Mouse (Mus musculus): ENCODE measurements around the gene Slc12a6. TPM values are rescaled to one million over a fixed set of nuclear protein-coding genes. Genes with fewer than 3 reads are reported as not detected.

Slc12a6 gene
- polyA plus RNA-seq, 1 experiment from 2014 or later, result 15.1 TPM

DNA sequence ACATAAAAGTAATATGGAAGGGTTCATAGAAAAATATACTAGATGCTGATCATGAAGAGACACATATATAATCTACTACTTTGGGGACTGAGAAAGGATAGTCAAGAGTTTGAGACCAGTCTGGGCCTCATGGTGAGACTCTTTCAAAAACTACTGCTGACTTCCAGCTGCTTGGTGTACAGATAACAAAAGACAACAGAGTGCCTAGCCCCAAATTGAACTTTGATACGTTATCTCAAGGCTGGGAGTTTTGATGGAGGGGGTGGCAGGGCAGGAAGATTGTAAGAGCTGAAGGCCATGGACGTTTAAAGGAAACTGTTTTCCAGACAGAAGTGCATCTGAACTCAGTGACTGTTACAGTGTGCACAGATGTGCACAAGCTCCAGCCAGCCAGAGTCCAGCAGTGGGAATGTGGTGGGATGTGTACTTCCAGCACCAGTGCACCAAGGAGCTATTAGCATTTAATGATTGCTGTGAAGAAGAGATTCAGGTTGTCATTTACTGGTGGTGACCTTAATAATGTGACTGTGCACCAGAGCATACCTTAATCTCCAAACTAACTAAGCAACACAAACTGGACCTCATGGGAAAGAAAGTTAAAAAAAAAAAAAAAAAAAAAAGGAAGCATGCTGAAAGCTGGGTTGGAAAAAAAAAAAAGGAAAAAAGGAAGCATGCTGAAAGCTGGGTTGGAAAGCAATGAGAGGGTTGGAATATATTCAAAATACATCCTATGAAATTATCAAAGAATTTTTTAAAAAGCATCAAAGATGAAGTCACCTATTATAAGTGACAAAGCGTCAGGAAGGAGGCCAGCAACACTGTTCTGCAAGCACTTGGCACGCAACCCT is 66.7 kb downstream of the Slc12a6 start:
- 48% methylated on average over 4 of the region's 4 CpGs for WGBS
- H3K9ac ChIP-seq, result no peak overlapping the region
- ATAC-seq (ENCODE audit: insufficient number of reproducible peaks, low FRiP score), result no peak
- H3K27ac ChIP-seq (ENCODE audit: poor library complexity, severe bottlenecking), result no peak overlapping the region
- no peaks in the 10 kb centered on the region for H3K9me3 ChIP-seq (replicated peaks)
- H3K36me3 ChIP-seq, result peaks cover 31% of the 10 kb centered on the region
- H3K27me3 ChIP-seq (replicated peaks), result no peaks in the 10 kb centered on the region
- peaks cover 16% of the 10 kb centered on the region for H3K4me1 ChIP-seq (replicated peaks)
- H3K4me2 ChIP-seq, result no peak overlapping the region
- H3K4me3 ChIP-seq, result no peak overlapping the region

DNA sequence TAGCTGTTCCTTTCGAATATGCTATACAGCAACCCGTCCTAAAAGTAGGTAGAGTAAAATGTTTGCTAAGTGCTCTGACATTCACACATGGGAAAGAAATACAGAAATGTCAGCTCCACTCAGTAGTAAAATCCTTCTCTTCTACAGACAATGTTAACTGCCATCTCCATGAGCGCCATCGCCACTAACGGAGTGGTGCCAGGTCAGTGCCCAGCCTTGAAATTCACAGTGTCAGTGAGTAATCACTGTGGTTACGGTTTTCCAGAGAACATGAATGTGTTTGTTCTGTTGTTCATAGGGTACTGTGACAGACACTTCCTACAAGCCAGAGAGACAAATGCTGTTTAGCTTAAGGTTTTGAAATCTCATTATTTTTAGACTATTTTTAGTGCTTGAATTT is 71.6 kb downstream of the Slc12a6 start:
- 92% methylated on average over 6 of the region's 6 CpGs for WGBS
- Histone ChIP-seq H3K27ac (ENCODE audit: poor library complexity, severe bottlenecking) (no peak overlapping the region), H3K27me3 (replicated peaks) (no peaks in the 10 kb centered on the region), H3K4me1 (replicated peaks) (peaks cover 6% of the 10 kb centered on the region), H3K9ac (no peak overlapping the region), H3K9me3 (replicated peaks) (no peaks in the 10 kb centered on the region), H3K36me3 (peaks cover 57% of the 10 kb centered on the region), H3K4me3 (no peak overlapping the region), H3K4me2 (no peak overlapping the region)
- no peak for ATAC-seq (ENCODE audit: insufficient number of reproducible peaks, low FRiP score)

DNA sequence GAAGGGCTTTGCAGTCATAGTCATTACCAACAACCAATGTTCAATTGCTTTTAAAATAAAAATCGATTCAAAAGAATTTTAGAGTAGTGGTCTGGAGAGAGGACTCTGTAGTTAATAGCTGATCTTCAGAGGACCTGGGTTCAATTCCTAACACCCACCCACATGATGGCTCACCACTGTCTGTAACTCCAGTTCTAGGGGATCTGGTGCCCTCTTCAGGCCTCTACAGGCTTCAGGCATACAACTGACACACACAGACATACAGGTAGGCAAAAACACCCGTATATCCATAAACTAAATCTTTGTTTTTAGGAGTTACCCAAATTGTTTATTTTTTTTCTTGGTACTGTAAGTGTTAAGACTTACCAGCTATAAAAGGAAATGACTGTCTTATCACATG is 74.1 kb downstream of the Slc12a6 start:
- H3K4me1 ChIP-seq (replicated peaks), result no peaks in the 10 kb centered on the region
- H3K9me3 ChIP-seq (replicated peaks), result no peaks in the 10 kb centered on the region
- no peak for ATAC-seq (ENCODE audit: insufficient number of reproducible peaks, low FRiP score)
- no peak overlapping the region for H3K9ac ChIP-seq
- H3K27ac ChIP-seq (ENCODE audit: poor library complexity, severe bottlenecking), result no peak overlapping the region
- peaks cover 56% of the 10 kb centered on the region for H3K36me3 ChIP-seq
- WGBS, result 82% methylated on average over 2 of the region's 2 CpGs
- no peak overlapping the region for H3K4me3 ChIP-seq
- H3K27me3 ChIP-seq (replicated peaks), result no peaks in the 10 kb centered on the region
- no peak overlapping the region for H3K4me2 ChIP-seq

DNA sequence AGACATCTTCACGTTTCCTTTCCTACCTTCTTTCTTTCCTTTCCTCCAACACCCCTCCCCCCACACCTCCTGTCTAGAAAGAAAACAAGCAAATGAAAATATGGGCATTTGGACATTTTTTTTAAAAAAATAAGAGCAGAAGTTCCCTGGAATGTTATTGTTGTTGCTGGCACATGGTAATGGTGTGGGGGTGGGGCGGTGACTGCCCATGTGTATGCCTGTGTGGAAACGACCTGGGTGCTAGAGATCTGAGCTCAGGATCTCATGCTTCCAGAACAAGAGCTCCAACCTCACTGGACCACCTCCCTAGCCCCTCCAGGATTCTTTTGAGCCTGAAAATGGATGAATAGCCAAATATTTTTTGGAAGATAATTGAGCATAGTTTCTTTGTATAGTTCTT is 75.5 kb downstream of the Slc12a6 start:
- Histone ChIP-seq H3K9me3 (replicated peaks) (no peaks in the 10 kb centered on the region), H3K4me3 (no peak overlapping the region), H3K27ac (ENCODE audit: poor library complexity, severe bottlenecking) (no peak overlapping the region), H3K36me3 (peaks cover 57% of the 10 kb centered on the region), H3K9ac (no peak overlapping the region), H3K4me1 (replicated peaks) (no peaks in the 10 kb centered on the region), H3K4me2 (no peak overlapping the region), H3K27me3 (replicated peaks) (no peaks in the 10 kb centered on the region)
- WGBS, result 58% methylated on average over 3 of the region's 3 CpGs
- ATAC-seq (ENCODE audit: insufficient number of reproducible peaks, low FRiP score), result 0 out of 2 replicates have a peak, but pooled peaks have one; percentile 51

DNA sequence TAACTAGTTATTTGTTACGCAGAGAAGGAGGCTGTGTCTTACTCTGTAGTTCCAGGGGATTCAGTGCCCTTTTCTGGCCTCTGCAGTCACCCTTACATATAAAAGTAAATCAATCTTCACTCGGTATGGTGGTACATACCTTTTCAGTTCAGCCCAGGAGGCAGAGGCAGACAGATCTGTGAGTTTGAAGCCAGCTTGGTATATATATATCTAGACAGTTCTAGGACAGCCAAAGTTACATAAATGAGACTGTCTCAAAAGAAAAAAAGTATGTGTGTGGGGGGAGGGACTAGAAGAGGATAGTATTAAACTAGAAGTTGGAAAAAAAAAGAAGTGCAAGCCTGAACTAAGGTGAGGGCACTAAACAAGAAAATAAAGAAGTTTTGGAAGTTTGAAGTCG is 82.6 kb downstream of the Slc12a6 start:
- ATAC-seq (ENCODE audit: insufficient number of reproducible peaks, low FRiP score), result no peak
- Histone ChIP-seq H3K36me3 (peaks cover 61% of the 10 kb centered on the region), H3K4me1 (replicated peaks) (no peaks in the 10 kb centered on the region), H3K4me3 (no peak overlapping the region), H3K27ac (ENCODE audit: poor library complexity, severe bottlenecking) (no peak overlapping the region), H3K9ac (no peak overlapping the region), H3K27me3 (replicated peaks) (no peaks in the 10 kb centered on the region), H3K9me3 (replicated peaks) (no peaks in the 10 kb centered on the region), H3K4me2 (no peak overlapping the region)
- 92% methylated on average over 3 of the region's 3 CpGs for WGBS

DNA sequence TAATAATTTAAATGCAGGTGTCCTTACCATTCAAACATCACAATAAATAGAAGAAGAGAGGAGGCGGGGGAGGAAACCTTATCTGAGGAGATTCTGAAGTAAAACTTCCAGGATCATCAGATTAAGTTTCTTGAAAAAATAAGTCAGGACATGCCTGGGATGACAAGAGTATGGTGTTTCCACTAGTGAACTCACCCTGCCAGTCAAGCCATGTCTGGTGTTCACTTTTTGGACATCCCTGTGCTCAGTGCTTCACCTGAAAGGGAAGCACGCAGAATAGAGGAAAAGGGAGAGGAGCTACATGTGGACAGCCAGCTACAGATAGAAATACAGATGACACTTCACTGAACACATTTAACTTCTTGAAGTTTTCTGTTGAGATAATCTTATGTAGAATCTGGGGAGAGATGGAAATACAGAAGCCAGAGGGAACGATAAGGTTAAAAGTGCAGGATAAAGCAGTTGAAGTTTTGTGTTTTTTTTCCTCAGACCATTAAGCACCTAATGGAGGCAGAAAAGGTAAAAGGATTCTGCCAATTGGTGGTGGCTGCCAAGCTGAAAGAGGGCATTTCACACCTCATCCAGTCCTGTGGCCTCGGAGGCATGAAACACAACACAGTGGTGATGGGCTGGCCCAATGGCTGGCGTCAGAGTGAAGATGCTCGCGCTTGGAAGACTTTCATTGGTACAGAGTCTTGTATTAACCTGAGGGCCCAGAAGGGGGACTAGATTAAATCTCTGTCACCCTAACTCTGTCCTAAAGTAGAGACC is 88.2 kb downstream of the Slc12a6 start:
- Histone ChIP-seq H3K9me3 (replicated peaks) (no peaks in the 10 kb centered on the region), H3K36me3 (peaks cover 77% of the 10 kb centered on the region), H3K4me3 (no peak overlapping the region), H3K9ac (no peak overlapping the region), H3K4me2 (no peak overlapping the region), H3K4me1 (replicated peaks) (no peaks in the 10 kb centered on the region), H3K27me3 (replicated peaks) (no peaks in the 10 kb centered on the region), H3K27ac (ENCODE audit: poor library complexity, severe bottlenecking) (no peak overlapping the region)
- 87% methylated on average over 7 of the region's 7 CpGs for WGBS
- no peak for ATAC-seq (ENCODE audit: insufficient number of reproducible peaks, low FRiP score)

DNA sequence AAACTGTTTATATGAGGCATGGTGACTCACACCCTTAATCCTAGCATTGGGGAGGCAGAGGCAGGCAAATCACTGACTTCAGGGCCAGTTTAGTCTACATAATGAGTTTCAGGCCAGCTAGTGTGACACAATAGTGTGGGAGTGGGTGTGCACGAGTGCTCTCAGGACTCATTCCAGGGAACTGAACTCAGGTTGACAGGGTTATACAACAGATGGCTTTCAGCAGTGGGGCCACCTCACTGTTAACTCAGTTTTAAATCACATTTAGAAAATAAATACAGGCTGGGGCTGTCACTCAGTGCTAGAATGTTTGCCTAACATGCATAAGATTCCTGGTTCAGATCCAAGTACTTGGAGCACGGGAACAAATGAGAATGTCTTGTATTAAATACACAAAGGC is 94.0 kb downstream of the Slc12a6 start:
- no peak for ATAC-seq (ENCODE audit: insufficient number of reproducible peaks, low FRiP score)
- Histone ChIP-seq H3K4me3 (no peak overlapping the region), H3K9ac (no peak overlapping the region), H3K4me1 (replicated peaks) (no peaks in the 10 kb centered on the region), H3K36me3 (peaks cover 91% of the 10 kb centered on the region), H3K27ac (ENCODE audit: poor library complexity, severe bottlenecking) (no peak overlapping the region), H3K4me2 (no peak overlapping the region), H3K27me3 (replicated peaks) (no peaks in the 10 kb centered on the region), H3K9me3 (replicated peaks) (no peaks in the 10 kb centered on the region)
- 91% methylated on average over 2 of the region's 2 CpGs for WGBS

DNA sequence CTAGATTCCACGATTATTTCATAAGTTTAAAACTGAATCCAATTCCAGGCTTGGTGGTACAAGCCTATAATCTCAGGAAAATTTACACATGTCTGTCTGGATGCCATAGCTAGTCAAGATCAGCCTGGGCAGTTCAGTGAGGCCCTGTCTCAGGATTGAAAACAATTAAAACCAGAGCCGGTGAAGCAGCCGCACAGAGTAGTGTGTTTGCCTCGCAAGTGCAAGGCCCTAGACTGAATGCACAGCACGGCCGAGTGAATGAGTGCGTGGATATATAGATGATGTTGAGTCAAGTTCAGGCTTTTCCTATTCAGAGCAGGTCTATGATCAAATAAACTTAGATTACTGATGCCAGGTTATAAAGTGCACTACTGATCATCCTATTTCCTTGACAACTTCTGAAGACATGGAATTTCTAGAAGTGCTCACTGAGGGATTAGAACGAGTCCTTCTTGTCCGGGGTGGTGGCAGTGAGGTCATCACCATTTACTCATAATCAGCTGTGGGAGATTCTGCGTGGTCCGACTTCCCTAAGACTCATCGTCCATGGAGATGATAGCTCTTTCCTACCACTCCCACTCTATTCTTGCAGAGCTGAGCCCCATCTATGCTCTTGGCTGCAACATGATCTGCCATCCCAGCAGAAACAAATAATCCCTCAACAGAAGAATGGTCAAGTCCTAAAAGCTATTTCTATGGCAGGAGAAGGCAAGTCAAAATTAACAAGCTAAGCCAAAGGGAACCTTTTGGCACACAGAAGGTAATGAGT is 94.6 kb downstream of the Slc12a6 start:
- Histone ChIP-seq H3K9ac (no peak overlapping the region), H3K36me3 (peaks cover 91% of the 10 kb centered on the region), H3K4me1 (replicated peaks) (no peaks in the 10 kb centered on the region), H3K9me3 (replicated peaks) (no peaks in the 10 kb centered on the region), H3K27me3 (replicated peaks) (no peaks in the 10 kb centered on the region), H3K4me3 (no peak overlapping the region), H3K27ac (ENCODE audit: poor library complexity, severe bottlenecking) (no peak overlapping the region), H3K4me2 (no peak overlapping the region)
- no peak for ATAC-seq (ENCODE audit: insufficient number of reproducible peaks, low FRiP score)
- 91% methylated on average over 12 of the region's 12 CpGs for WGBS

DNA sequence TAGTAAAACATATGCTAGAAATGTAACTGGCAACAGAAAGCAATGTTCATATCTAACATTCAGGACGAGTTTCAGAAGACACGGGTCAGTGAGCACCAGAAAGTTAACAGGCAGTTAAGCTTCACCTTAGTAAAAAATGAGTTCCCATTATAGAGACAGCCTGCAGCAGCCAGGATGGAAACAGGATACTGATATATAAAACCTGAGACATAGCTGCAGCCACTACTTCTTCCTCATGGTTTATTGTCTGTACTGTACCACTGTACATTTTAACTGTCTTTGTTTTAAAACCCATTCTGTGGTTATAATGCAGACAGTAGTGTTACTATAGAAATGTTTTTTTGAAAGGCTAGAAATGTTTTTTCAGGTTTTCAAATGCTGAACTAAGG is 95.2 kb downstream of the Slc12a6 start:
- no peak for ATAC-seq (ENCODE audit: insufficient number of reproducible peaks, low FRiP score)
- Histone ChIP-seq H3K4me1 (replicated peaks) (no peaks in the 10 kb centered on the region), H3K4me2 (no peak overlapping the region), H3K36me3 (peaks cover 86% of the 10 kb centered on the region), H3K9ac (no peak overlapping the region), H3K27ac (ENCODE audit: poor library complexity, severe bottlenecking) (no peak overlapping the region), H3K27me3 (replicated peaks) (no peaks in the 10 kb centered on the region), H3K4me3 (no peak overlapping the region), H3K9me3 (replicated peaks) (no peaks in the 10 kb centered on the region)
- WGBS, result 79% methylated on average over 2 of the region's 2 CpGs

DNA sequence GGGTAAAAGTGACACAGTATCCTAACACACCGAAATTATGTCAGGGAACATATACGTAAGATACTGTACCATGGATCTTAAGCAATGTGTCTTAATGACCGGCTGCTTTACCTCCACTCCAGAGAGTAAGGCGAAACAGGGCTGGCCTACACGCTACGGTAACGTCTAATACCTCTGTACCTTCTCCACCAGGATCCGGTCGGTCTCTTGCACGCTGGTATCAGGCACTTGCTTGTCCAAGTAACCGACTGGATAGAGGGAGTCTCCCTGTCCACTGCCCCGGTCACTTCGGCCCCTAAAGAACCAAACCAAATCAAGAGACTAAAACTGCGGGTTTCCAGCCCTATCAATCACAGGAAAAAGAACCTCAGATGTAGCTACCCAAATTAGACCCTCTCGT is 101.6 kb downstream of the Slc12a6 start:
- WGBS, result 18% methylated on average over 15 of the region's 15 CpGs
- peak; percentile 25; the same call in 1 of the 2 replicates for ATAC-seq (ENCODE audit: insufficient number of reproducible peaks, low FRiP score)
- peaks cover 9% of the 10 kb centered on the region; the same call in 1 of the 2 replicates for H3K4me1 ChIP-seq (replicated peaks)
- peak overlapping the region; percentile 74 for H3K4me3 ChIP-seq
- peak overlapping the region; percentile 75 for H3K9ac ChIP-seq
- H3K36me3 ChIP-seq, result peaks cover 26% of the 10 kb centered on the region
- no peak overlapping the region for H3K27ac ChIP-seq (ENCODE audit: poor library complexity, severe bottlenecking)
- peak overlapping the region; percentile 88 for H3K4me2 ChIP-seq
- no peaks in the 10 kb centered on the region for H3K27me3 ChIP-seq (replicated peaks)
- H3K9me3 ChIP-seq (replicated peaks), result no peaks in the 10 kb centered on the region

Data from heart, embryonic 12.5 days (tissue).